Mouse (Mus musculus): ENCODE data around the gene Tmprss4. TPM values are rescaled to one million over a fixed set of nuclear protein-coding genes. Genes with fewer than 3 reads are reported as not detected.

Tmprss4 gene
- polyA plus RNA-seq, 1 experiment from 2014 or later: 1.4 TPM

GRCm38 (mm10) chr9:45185250-45185649 lies 18.6 kb downstream of the Tmprss4 start:
- H3K4me3 ChIP-seq (ENCODE audit: low read length): no peak overlapping the region
- no peak overlapping the region; the same call in 1 of the 2 replicates for H3K27ac ChIP-seq (ENCODE audit: low read length)
- 73% methylated on average over 4 of the region's 4 CpGs for WGBS
- H3K27me3 ChIP-seq (ENCODE audit: control insufficient read depth, insufficient read depth, low read length): no peaks in the 10 kb centered on the region; the same call in 1 of the 2 replicates
- H3K9me3 ChIP-seq (replicated peaks; ENCODE audit: control insufficient read depth, low read length): no peaks in the 10 kb centered on the region
- 0 out of 2 replicates have a peak, but pooled peaks have one; percentile 5 for ATAC-seq (replicated peaks; ENCODE audit: extremely low read depth, insufficient read depth, low FRiP score)
- H3K4me2 ChIP-seq (ENCODE audit: low read depth, low read length): no peak overlapping the region
- no peak overlapping the region for H3K9ac ChIP-seq (ENCODE audit: low read length)
- no peaks in the 10 kb centered on the region for H3K36me3 ChIP-seq (ENCODE audit: control insufficient read depth, insufficient read depth)
- H3K4me1 ChIP-seq (ENCODE audit: control insufficient read depth, insufficient read depth, low read length): no peaks in the 10 kb centered on the region

GRCm38 (mm10) chr9:45183266-45183665 lies 20.6 kb downstream of the Tmprss4 start:
- Histone ChIP-seq H3K4me3 (ENCODE audit: low read length) (no peak overlapping the region), H3K27ac (ENCODE audit: low read length) (no peak overlapping the region), H3K9ac (ENCODE audit: low read length) (no peak overlapping the region), H3K27me3 (ENCODE audit: control insufficient read depth, insufficient read depth, low read length) (no peaks in the 10 kb centered on the region; the same call in 1 of the 2 replicates), H3K4me2 (ENCODE audit: low read depth, low read length) (no peak overlapping the region), H3K9me3 (replicated peaks; ENCODE audit: control insufficient read depth, low read length) (no peaks in the 10 kb centered on the region), H3K4me1 (ENCODE audit: control insufficient read depth, insufficient read depth, low read length) (no peaks in the 10 kb centered on the region), H3K36me3 (ENCODE audit: control insufficient read depth, insufficient read depth) (no peaks in the 10 kb centered on the region)
- ATAC-seq (replicated peaks; ENCODE audit: extremely low read depth, insufficient read depth, low FRiP score): no peak
- WGBS: 76% methylated on average over 6 of the region's 6 CpGs

GRCm38 (mm10) chr9:45182521-45182920 lies 21.4 kb downstream of the Tmprss4 start:
- Histone ChIP-seq H3K4me3 (ENCODE audit: low read length) (no peak overlapping the region), H3K4me1 (ENCODE audit: control insufficient read depth, insufficient read depth, low read length) (no peaks in the 10 kb centered on the region), H3K9ac (ENCODE audit: low read length) (no peak overlapping the region), H3K36me3 (ENCODE audit: control insufficient read depth, insufficient read depth) (no peaks in the 10 kb centered on the region), H3K27me3 (ENCODE audit: control insufficient read depth, insufficient read depth, low read length) (no peaks in the 10 kb centered on the region; the same call in 1 of the 2 replicates), H3K27ac (ENCODE audit: low read length) (no peak overlapping the region), H3K9me3 (replicated peaks; ENCODE audit: control insufficient read depth, low read length) (no peaks in the 10 kb centered on the region), H3K4me2 (ENCODE audit: low read depth, low read length) (no peak overlapping the region)
- WGBS: 39% methylated on average over 3 of the region's 3 CpGs
- ATAC-seq (replicated peaks; ENCODE audit: extremely low read depth, insufficient read depth, low FRiP score): no peak

GRCm38 (mm10) chr9:45181770-45182169 lies 22.1 kb downstream of the Tmprss4 start, which contains the start of gene BC049352:
BC049352 (plus strand) TSS chr9:45182007.
- Histone ChIP-seq H3K27me3 (ENCODE audit: control insufficient read depth, insufficient read depth, low read length) (no peaks in the 10 kb centered on the region; the same call in 1 of the 2 replicates), H3K4me1 (ENCODE audit: control insufficient read depth, insufficient read depth, low read length) (no peaks in the 10 kb centered on the region), H3K4me3 (ENCODE audit: low read length) (no peak within 1 kb of the TSS), H3K9ac (ENCODE audit: low read length) (no peak within 1 kb of the TSS), H3K9me3 (replicated peaks; ENCODE audit: control insufficient read depth, low read length) (no peaks in the 10 kb centered on the region), H3K27ac (ENCODE audit: low read length) (no peak within 1 kb of the TSS), H3K4me2 (ENCODE audit: low read depth, low read length) (no peak within 1 kb of the TSS), H3K36me3 (ENCODE audit: control insufficient read depth, insufficient read depth) (no peaks in the 10 kb centered on the region)
- no peak for ATAC-seq (replicated peaks; ENCODE audit: extremely low read depth, insufficient read depth, low FRiP score)
- 16% methylated on average over 2 of the region's 2 CpGs for WGBS

- Histone ChIP-seq H3K9ac (ENCODE audit: low read length) (no peak overlapping the region), H3K27me3 (ENCODE audit: control insufficient read depth, insufficient read depth, low read length) (no peaks in the 10 kb centered on the region), H3K4me1 (ENCODE audit: control insufficient read depth, insufficient read depth, low read length) (no peaks in the 10 kb centered on the region), H3K4me3 (ENCODE audit: low read length) (no peak overlapping the region), H3K4me2 (ENCODE audit: low read depth, low read length) (no peak overlapping the region), H3K27ac (ENCODE audit: low read length) (no peak overlapping the region), H3K36me3 (ENCODE audit: control insufficient read depth, insufficient read depth) (no peaks in the 10 kb centered on the region), H3K9me3 (replicated peaks; ENCODE audit: control insufficient read depth, low read length) (no peaks in the 10 kb centered on the region)
- WGBS: 78% methylated on average over 5 of the region's 5 CpGs
- no peak for ATAC-seq (replicated peaks; ENCODE audit: extremely low read depth, insufficient read depth, low FRiP score)
Observed at GRCm38 (mm10) chr9:45179282-45179681, 24.6 kb downstream of the Tmprss4 start.

GRCm38 (mm10) chr9:45173475-45173874 lies 30.4 kb downstream of the Tmprss4 start:
- Histone ChIP-seq H3K9ac (ENCODE audit: low read length) (no peak overlapping the region), H3K36me3 (ENCODE audit: control insufficient read depth, insufficient read depth) (no peaks in the 10 kb centered on the region), H3K4me1 (ENCODE audit: control insufficient read depth, insufficient read depth, low read length) (no peaks in the 10 kb centered on the region), H3K9me3 (replicated peaks; ENCODE audit: control insufficient read depth, low read length) (no peaks in the 10 kb centered on the region), H3K4me2 (ENCODE audit: low read depth, low read length) (no peak overlapping the region), H3K27me3 (ENCODE audit: control insufficient read depth, insufficient read depth, low read length) (no peaks in the 10 kb centered on the region), H3K4me3 (ENCODE audit: low read length) (no peak overlapping the region), H3K27ac (ENCODE audit: low read length) (no peak overlapping the region)
- 62% methylated on average over 3 of the region's 3 CpGs for WGBS
- no peak for ATAC-seq (replicated peaks; ENCODE audit: extremely low read depth, insufficient read depth, low FRiP score)

GRCm38 (mm10) chr9:45171073-45171610 lies 32.8 kb downstream of the Tmprss4 start:
- ATAC-seq (replicated peaks; ENCODE audit: extremely low read depth, insufficient read depth, low FRiP score): no peak
- Histone ChIP-seq H3K9ac (ENCODE audit: low read length) (no peak overlapping the region), H3K27me3 (ENCODE audit: control insufficient read depth, insufficient read depth, low read length) (no peaks in the 10 kb centered on the region), H3K9me3 (replicated peaks; ENCODE audit: control insufficient read depth, low read length) (no peaks in the 10 kb centered on the region), H3K4me3 (ENCODE audit: low read length) (no peak overlapping the region), H3K27ac (ENCODE audit: low read length) (no peak overlapping the region), H3K36me3 (ENCODE audit: control insufficient read depth, insufficient read depth) (no peaks in the 10 kb centered on the region), H3K4me1 (ENCODE audit: control insufficient read depth, insufficient read depth, low read length) (no peaks in the 10 kb centered on the region), H3K4me2 (ENCODE audit: low read depth, low read length) (no peak overlapping the region)
- 67% methylated on average over 1 of the region's 1 CpGs for WGBS

- Histone ChIP-seq H3K4me2 (ENCODE audit: low read depth, low read length) (no peak overlapping the region), H3K4me3 (ENCODE audit: low read length) (no peak overlapping the region), H3K27ac (ENCODE audit: low read length) (no peak overlapping the region), H3K36me3 (ENCODE audit: control insufficient read depth, insufficient read depth) (no peaks in the 10 kb centered on the region), H3K27me3 (ENCODE audit: control insufficient read depth, insufficient read depth, low read length) (no peaks in the 10 kb centered on the region), H3K4me1 (ENCODE audit: control insufficient read depth, insufficient read depth, low read length) (no peaks in the 10 kb centered on the region), H3K9ac (ENCODE audit: low read length) (no peak overlapping the region), H3K9me3 (replicated peaks; ENCODE audit: control insufficient read depth, low read length) (0 out of 2 replicates have a peak, but pooled peaks cover 2% of the 10 kb centered on the region)
- WGBS: 83% methylated on average over 5 of the region's 5 CpGs
- ATAC-seq (replicated peaks; ENCODE audit: extremely low read depth, insufficient read depth, low FRiP score): no peak
Observed at GRCm38 (mm10) chr9:45170150-45170549, 33.7 kb downstream of the Tmprss4 start.

- Histone ChIP-seq H3K9ac (ENCODE audit: low read length) (no peak overlapping the region), H3K4me1 (ENCODE audit: control insufficient read depth, insufficient read depth, low read length) (no peaks in the 10 kb centered on the region), H3K4me3 (ENCODE audit: low read length) (no peak overlapping the region), H3K36me3 (ENCODE audit: control insufficient read depth, insufficient read depth) (no peaks in the 10 kb centered on the region), H3K27me3 (ENCODE audit: control insufficient read depth, insufficient read depth, low read length) (0 out of 2 replicates have a peak, but pooled peaks cover 2% of the 10 kb centered on the region), H3K9me3 (replicated peaks; ENCODE audit: control insufficient read depth, low read length) (0 out of 2 replicates have a peak, but pooled peaks cover 2% of the 10 kb centered on the region), H3K27ac (ENCODE audit: low read length) (no peak overlapping the region), H3K4me2 (ENCODE audit: low read depth, low read length) (no peak overlapping the region)
- WGBS: 59% methylated on average over 5 of the region's 5 CpGs
- no peak for ATAC-seq (replicated peaks; ENCODE audit: extremely low read depth, insufficient read depth, low FRiP score)
Observed at GRCm38 (mm10) chr9:45167903-45168302, 36.0 kb downstream of the Tmprss4 start.
